Mouse (Mus musculus) right cerebral cortex, adult 2 months (tissue): Measurements from ENCODE around the gene Nipal4.

Experiments used
- DNase-seq, 2 experiments: peaks; one replicate each; pipeline ENCODE4 v3.0.0; 2021 to 2022; ENCODE audit warnings: low spot score in 2 of 2

Gene Nipal4

DNA sequence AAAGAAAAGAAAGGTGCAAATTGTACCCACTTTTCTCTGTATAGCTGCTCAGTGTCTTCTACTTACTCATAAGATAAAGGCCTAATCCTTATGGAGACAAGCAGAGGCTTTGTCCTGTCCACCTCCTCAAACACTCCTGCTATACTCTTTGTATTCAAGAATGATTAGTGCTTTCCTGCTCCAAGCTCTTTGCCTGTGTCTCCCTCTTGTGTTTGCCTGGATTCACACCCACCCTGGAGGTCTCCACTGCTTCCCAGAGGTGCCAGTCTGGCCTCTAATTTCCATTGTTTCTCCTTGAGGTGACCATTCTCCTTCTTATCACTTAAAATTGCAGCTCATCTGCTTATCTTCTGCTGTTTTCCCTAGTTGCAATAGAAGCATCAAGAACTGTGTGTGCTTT, 8.8 kb downstream of the Nipal4 start:
- DNase-seq = no peak

DNA sequence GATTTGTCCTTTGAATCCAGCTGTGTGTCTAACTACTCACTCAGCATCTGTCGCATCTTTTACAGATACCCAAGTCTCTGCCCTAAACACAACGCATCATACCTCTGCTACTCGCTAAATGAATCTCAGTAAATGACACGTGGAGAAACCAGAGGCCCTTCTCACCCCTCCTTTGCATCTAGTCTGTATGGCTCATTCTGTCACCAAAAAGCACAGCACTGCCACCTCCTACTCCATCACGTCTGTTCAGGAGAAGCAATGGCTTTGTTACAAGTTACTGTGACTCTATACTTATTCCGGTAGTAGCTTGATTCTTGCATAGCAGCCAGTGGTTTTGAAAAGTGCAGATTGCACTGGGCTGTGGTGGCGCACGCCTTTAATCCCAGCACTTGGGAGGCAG, 9.4 kb downstream of the Nipal4 start:
- peak; percentile 40 to 41 for DNase-seq

DNA sequence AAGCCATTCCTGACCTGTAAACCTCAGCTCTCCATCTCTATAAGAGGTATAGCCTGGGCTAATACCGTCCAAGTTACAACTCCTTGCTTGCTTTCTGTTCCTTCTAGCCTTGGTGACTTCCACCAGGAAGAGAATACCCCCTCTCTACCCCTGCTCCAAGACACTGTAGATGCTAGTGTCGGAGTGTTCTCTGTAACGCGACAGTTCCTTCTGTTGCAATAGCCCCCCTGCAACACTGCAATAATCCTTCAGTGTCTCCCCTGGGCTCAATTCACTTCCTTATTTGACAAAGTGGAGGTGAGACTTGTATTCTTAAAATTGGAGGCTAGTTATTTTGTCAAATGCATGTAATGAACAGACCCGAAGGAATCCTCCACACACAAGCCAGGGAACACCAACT, 19.7 kb downstream of the Nipal4 start:
- DNase-seq = no peak

DNA sequence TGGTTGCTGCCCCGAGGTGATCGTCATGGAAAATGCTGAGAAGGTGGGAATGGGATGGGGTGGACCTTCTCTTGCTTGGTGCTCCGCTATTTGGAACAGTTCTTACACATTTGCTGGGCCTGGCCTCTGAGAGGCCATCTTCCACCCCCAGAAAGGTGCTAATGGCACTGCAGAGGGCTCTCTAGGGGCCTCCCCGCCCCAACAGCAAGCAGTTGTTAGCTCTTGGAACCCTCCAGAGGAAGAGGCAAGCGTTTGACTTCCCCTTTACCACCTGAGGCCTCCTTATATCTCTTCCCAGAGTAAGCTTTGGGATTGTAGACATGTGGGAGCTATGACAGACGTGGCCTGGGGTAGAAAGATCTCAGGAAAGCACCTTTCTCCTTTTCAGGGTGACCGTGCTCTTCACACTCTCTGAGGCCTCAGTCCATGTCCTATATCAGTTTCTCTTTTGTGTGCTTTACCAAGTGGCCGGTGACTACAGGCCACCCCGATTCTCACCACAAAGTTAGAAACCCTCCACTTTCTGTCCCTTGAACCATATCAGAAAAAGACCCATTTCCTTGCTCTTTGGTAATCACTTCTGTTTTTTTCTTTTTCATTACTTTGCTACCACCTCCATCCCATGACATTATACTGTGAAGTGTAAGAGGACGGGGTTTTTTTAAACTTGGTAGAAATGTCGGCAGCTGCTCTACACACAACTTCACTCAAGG, 21.0 kb downstream of the Nipal4 start:
- DNase-seq = no peak

DNA sequence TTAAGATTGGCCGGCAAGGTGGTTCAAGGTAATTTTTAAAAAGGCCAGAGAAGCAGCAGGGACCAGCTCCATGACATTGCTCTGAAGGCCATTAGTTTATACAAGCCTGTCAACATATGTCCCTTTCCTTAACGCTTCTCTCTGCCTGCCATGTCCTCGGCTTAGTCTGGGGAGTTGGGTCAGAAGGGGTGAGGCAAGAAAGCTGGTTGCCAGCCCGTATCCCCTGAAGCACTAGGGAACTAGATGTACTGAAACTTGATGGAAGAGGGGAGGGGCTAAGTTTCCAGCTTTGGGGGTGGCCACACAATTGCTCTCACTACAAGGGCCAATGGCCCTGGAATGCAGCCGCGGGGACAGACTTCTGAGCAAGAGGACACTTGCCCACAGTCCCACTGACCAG, 23.0 kb downstream of the Nipal4 start:
- no peak for DNase-seq

DNA sequence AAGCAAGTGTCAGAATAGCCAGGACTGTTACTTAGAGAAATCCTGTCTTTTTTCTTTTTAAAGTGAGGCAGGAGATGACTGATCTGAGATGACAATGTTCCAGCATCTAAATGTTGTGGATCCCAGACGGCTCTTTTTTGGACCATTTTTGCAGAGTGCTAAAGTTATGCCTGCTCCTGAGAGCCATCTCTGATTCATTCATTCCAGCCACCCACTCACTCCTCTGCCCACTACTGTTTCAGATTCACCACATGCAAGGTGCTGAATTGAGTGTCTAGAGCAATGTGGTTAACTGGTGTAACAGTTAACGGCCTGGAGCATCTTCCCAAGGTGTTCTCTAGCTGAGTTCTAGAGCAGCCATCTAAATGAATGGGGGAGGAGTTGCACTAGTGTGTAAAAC, 31.4 kb downstream of the Nipal4 start:
- DNase-seq = peak; percentile 84 to 87

DNA sequence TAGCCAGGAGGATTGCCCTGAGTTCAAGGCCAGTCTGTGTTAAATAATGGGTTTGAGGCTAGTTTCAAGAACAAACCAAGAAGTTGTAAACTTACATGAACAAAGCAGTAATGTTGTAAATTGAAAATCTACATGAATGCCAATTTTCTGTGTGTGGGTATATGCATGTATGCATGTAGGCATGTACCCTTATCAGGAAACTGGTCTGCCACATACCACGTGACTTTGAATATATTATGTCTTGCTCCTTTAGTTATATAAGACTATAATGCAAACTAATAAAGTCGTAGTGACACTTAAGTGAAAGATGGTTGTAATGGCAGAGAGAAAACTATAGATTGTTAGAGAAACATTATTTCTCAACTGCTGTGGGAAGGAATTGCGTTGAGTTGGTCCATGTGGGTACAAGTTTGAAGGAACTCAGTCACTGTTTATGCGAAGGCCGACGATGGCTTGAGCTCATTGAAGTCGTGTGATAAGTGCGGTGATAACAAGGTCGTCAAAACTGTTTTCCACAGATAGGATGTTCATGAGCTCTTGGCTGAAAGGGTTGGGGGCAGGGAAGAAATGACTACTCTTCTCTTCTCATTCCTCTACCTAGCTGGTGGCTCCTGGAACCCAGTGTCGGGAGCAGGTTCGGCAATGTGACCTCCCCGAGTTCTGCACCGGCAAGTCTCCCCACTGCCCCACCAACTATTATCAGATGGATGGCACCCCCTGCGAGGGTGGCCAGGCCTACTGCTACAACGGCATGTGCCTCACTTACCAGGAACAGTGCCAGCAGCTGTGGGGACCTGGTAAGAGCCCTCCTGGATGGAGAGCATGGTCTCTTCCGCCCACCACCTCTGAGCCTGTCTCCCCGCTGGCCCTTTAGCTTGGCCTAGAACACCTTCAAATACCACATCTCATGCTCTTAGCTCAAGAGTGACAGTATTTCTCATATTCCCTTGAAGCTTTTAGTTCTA, 35.0 kb downstream of the Nipal4 start:
- DNase-seq = no peak

DNA sequence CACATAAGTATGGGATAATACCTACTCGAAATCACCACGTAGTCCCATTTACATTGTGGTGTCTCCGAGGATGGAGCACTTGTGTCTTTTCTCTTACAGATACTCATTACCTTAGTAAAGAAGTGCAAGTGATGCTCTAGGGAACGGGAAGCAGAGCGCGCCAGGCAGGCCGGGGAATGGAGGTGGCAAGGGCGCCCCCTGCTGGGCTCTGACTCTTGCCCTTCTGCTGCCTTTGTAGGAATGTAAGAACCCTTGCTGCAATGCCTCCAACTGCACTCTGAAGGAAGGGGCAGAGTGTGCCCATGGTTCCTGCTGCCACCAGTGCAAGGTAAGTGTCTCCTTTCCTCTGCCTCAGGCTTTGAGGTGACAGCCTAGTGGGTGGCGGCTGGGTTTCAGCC, 37.8 kb downstream of the Nipal4 start:
- DNase-seq = peak; percentile 64 to 66

DNA sequence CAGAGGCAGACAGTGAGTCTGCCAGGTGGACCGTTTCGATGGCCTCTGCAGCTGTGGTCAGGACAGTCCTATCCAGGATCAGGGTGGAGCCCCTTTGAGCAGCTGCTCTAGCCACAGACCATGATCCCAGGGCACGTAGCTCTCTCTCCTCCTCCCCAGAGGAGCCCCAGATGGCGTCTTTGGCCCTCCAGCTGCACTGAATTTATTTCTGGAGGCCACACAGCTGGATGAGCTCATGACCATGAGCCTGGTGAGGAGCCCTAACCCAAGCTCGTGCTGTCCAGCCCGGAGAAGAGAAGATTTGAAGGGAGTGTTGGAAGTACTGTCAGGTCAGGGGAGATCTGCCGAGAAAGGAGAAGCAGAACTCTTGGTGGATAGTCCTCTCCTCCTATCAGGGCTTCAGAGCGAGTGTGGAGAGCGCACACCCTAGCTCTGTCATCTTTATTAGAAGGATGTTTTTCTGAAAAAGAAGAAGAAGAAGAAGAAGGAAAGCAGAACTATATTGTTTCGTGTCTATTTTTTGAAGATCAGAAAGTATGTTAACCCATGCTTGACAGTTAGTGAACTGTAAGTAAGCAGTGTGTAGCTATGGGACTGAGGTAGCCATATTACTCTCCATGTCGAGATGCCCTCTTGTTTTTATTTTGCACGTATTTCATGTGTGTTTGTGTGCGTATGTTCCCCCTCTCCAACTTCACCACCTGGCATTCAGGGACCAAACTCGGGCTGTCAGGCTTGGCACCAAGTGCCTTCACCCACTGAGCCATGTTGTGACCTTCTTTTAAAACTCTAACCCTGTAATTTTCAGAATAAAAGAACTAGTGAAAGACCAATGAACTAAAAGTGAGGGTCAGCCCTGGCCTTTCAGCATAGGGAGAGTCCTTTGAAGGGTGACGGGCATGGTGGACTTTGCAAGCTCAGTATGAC, 38.4 kb downstream of the Nipal4 start:
- no peak for DNase-seq

DNA sequence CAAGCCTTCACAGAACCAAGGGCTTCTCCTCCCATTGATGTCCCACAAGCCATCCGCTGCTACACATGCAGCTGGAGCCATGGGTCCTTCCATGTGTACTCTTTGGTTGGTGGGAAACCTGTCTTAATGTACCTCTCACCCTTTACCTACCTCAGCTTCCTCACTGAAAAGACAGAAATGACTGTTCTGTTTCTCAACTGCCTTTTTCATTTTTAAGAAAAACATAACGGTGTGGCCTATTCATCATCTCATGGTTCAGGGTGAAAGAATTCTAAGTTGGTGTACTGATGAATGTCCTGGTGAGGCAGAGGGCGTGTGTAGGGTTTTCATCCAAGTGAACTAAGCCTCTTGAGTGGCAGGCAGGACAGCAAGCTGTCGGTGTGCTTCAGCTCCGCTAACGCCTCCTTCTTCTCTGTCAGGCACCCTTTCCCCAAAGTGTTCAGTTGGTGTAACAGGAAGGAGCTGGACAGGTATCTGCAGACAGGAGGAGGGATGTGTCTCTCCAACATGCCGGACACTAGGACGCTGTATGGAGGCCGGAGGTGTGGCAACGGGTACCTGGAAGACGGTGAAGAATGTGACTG, 39.4 kb downstream of the Nipal4 start:
- DNase-seq = no peak

DNA sequence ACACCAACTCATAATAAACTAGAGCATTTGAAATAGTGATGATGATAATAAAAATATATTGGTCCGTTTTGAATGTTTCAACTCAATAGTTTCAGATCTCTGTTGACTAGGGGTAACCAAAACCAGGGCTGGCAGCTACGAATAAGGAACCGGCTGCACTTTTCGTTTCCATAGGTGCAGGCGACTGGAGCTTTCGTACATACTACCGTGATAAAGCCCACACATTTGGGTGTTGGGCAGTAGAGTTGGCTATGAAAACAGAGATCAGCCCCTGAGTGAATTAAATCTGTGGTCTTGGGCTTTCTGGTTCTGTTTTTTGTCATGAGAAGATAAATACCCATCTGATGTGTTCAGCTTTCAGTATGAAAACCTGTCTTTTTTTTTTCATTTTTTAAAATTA, 40.0 kb downstream of the Nipal4 start:
- DNase-seq = no peak

DNA sequence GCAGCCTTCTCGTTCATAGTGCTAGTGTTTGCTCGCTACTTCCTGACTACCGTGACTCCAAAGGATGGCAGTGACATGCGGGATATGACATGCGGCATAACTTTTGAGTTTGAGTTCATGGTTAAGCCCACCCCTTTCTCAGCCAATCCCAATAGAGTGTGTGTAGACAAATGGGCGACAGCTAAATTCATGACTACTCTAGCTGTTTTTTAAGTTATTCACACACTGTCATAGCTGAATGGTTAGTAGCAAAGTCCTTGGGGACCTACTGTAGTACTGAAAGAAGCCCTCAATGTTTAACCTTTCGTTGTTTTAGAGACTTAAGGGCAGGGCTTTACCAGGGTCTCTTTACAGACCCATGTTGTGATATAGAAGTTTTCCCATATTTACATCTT, 40.5 kb downstream of the Nipal4 start:
- no peak for DNase-seq

DNA sequence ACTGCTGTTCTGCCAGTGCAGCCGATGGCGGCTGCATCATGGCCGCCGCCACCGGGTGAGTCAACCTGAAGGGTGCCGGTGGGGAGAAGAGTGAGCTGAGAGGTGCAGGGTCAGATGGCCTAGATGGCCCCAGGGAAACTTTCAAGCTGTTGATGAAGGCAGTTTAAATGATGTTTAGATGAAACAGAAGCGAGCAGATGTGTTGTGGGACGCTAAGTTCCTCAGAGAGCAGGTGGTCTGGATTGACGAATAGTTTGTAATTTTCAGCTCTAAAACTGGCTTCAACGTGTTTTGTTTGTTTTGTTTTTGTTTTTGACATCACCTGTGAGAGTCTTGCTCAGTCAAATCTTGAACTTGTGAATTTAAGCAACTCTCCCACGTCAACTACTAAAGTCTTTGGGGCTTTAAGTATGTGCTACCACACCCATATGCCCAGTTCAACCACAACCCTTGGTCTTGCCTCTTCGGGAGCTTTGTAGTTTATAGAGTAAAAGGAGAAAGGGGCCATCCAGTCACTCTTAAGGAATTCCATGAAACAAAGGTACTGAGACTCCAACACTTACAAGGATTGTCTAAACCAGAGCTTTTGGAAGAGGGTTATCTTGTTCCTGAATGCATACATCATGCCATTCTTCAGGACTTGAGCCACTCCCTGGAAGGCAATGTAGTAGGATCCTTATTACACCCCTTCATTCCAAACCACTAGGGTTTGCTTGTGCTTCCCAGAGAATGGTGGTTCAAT, 41.0 kb downstream of the Nipal4 start:
- no peak for DNase-seq

DNA sequence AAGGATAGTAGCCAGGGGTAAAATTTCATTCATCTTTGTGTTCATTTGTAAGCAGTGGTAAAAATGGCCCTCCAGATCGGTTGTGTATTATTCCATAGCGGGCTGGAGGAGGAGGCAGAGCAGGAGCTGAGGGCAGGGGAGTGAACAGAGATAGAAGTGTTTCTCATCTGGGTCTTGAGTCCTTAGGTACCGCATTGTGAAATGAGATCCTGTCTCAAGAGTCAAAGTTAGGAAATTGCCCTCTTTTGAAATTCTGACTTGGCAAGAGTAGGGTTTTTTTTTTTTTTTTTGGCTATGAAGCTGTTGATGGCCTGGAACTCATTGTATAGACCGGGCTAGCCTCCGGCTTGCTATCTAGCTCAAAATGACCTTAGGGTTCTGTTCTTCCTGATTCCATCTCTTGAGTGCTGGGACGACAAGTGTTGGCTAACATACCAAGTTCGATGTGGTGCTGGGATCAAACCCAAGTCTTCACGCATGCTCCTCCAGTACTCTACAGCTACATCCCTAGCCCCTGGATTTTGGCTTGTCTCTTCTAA, 42.9 kb downstream of the Nipal4 start:
- DNase-seq = no peak

DNA sequence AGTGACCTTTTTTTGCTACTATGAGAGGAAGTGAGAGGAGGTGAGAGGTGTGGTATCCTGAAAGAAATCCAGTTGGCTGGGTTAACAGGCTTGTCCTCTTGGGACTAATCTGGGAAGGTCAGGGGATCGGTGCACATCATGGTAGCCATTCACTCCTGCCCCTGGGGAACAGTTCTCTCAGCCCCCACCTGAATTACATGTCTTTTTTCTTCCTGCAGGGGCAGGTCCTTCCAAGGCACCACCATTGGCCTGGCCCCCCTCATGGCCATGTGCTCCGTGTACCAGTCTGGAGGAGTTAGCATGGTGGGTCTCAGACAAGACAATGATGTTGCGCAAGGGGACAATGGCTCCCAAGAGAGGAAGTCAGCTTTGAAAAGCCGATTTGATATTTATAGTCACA, 43.4 kb downstream of the Nipal4 start:
- no peak for DNase-seq

DNA sequence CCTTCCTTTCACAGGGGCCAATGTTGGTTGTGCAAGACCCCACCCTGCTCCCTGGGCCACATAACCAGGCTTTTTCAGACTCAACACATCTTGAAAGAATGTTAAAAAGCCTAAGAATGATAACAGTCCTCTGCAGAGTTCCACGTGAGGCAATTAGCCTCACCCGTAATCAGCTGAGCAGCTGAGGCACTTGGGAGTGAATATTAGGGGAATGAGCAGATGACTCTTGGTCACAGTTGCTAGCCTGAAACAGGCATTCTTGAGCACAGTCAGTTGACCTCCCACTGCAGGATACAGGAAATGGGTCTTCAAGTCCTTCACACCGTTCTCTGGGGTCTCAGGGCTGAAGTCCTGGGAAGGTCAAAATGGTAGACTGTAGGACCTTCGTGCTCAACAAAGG, 44.6 kb downstream of the Nipal4 start:
- no peak for DNase-seq

DNA sequence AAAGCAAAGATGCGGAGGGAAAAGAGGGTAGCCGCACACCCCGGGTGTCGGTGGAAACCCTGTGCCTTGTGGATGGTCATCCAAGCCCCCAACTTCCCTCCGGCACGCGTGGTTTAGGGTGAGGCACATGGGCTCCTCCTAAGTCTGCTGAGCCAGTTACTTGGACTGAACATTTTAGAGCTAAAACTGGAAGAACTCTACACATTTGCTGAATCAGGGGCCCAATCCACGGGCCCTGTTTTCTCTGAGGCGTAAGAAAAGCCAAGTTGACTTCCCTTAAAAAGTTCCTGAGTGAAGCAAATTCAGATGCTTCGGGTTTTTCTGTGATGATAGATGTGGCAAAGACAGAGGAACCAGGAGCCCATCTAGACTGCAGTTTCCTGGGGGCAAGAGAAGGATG, 46.2 kb downstream of the Nipal4 start:
- DNase-seq = no peak

DNA sequence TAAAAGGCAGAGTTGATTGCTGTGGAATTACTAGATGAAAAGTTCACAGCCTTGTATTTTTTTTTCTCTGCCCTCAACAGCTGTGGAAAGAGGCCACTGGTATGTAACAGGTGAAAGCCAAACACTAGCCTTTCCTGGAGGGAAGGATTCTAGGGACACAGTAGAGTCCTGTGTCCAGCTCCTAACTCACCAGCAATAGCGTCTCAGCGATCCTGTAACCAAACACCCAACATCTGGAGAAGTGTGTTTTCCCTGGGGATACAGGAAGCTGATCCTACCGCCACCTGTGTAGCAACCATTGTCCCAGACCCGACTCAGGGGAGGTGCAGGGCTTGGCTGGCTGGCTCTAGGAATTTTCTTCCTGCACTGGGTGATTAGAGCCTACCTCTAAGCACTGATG, 46.7 kb downstream of the Nipal4 start:
- DNase-seq = no peak

DNA sequence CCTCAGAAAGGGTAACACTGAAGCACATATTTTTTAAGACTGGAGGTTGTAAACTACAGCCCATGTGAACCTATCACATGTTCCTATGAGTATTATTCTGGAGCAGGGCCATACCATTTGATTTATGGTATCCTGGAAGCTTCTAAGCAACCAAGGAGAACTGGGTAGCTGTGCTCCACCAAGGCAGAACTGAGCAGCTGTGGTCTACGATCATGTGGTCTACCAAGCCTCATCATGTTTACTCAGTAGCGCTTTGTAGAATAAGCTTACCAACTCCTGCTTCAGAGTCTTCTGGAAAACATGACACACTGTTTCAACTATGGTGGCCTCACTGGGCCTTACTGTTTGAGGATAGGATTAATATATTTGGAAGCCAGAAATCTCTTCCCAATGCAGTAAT, 49.8 kb downstream of the Nipal4 start:
- no peak for DNase-seq

DNA sequence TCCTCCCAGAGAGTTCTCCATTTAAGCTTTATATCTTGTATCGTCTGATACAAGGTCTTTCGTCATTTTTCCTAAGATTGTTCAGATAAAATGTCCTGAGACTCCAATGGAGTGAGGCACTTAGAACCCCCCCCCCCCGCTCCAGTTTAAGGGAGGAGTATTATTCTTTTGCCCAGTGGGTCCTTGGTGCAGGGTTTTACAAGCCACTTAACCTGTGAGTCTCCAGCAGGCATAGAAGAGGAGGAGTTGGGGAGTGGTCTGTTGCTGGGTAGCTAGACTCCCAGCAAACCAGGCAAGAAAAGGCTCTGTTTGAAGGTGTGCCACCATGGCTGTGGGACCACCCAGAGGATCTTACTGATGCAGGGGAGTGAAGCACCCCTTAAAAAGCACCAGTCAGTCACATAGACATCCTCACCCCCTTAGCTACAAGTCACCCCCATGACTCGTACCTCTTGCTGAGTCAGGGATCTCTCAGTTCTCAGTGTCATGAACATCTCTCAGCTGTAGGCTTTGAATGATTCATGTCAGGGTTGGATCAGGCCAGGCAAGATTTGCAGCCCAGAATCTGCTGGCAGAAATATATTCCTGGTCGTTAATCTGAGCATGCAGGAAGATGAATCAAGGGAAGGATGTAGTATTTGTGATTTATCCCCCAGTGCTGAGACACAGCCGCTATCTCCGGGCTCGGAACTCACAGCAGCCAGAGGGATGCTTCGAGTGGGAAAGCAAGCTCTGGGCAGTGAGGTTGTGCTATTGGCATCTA, 50.7 kb downstream of the Nipal4 start:
- no peak for DNase-seq
